Mouse (Mus musculus): ENCODE measurements around the gene N4bp3.
"Not testable (repeated sequence)": the region's sequence is repeated elsewhere in the genome, so short reads cannot be mapped to it uniquely, and the experiment has no call there.

The N4bp3 gene

DNA sequence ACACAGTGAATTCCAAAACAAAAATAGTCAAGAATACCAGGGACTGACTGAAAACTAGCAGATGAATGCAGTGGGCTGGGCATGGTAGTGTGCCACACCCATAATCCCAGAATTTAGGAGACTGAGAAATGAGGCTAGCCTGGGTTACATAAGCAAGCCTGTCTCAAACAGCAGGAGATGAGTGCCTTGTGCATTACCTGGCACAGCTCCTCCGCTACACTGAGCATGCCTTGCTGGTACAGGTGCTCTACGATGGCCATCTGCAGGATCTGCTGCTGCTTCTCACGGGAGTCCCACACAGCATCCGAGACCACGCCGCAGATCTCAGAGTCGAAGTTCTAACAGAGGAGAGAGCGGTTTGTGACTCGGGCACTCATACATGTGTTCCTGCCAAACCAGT is 23.2 kb downstream of the N4bp3 start:
- DNase-seq: no peak

DNA sequence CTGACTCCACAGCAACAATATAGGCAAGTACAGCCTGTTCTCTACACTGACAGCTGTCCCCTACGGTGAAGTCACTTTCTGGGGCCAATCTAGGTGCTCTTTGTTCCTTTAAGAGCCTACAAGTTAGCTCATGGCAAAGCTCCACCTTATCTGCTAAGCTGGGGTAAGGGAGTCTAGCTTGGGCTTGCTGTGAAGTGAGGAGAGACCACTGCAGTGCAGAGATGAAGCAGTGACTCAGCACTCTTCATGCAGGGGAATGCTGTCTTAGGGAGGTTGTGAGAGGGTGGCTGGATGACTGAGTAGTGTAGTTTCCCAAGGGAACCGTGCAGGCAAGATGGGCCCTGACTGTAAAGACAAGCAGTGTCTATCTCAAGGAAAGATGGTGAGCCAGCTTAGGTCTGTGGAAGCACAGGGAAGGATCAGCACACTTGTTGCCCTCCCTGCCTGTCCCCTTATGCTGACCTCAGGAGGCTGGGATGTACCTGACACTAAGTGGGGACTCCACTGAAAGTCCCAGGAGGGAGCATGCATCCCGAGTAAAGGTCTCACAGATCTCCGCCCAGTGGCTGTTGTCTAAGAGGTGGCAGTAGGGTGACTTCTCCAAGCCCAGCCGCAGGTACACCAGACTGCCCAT is 25.3 kb downstream of the N4bp3 start:
- no peak for DNase-seq

DNA sequence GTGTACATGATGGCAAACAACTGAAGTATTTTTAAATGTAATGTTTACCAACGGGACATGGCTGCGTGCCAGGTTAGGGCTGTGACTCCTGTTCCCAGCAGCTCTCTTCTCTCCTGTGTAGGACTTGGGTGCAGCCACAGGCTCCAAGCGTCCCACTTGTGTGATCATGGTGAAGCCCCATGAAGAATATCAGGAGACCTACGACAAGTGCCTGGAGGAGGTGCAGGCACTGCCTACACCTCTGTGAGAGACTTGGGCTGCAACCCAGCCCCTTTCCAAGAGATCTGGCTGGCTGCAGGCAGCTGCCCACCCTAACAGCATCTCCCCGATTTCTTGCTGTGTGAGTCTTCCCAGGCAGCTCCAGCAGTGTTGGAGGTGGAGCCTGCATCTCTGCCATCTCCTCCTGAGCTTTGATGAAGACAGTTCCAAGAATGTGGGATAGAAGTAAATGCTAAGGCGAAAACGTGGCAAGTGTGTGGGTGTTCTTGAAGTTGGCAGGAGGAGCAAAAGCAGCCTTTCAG is 27.6 kb downstream of the N4bp3 start:
- no peak for DNase-seq

DNA sequence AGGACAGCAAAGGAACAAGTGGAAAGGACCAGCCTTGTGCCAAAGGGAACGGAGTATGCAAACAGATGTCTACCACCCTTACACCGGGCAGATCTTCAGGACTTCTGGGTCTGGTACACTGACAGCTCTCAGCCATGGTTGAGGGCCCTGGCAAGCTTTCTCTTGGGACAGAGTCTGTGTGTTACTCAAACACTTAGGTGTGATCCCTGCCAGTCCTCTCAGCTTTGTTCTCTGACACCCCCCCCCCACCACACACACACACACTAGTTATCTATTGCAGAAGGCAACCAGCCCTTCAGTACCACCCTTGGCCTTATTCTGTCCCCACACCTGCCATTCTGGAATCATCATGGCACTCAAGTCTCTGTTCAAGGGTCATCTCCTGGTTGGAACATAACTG is 28.9 kb downstream of the N4bp3 start:
- no peak for DNase-seq

DNA sequence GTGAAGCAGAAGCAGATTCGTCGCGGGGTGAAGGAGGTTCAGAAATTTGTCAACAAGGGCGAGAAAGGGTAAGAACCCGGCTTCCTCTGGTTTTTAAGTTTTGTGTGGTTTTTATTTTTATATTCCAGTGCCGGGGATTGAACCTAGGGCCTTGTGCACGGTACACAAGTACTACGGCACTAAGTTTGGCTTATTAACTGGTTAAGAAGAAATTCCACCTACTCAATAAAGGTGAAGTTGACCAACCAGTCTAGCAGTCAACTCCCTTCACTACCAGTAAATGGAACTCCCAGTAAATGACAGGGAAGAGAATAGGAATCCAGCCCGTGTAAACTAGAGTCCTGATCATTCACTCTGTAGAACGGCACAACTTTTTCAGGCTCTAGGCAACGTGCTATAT is 30.6 kb downstream of the N4bp3 start:
- no peak for DNase-seq

DNA sequence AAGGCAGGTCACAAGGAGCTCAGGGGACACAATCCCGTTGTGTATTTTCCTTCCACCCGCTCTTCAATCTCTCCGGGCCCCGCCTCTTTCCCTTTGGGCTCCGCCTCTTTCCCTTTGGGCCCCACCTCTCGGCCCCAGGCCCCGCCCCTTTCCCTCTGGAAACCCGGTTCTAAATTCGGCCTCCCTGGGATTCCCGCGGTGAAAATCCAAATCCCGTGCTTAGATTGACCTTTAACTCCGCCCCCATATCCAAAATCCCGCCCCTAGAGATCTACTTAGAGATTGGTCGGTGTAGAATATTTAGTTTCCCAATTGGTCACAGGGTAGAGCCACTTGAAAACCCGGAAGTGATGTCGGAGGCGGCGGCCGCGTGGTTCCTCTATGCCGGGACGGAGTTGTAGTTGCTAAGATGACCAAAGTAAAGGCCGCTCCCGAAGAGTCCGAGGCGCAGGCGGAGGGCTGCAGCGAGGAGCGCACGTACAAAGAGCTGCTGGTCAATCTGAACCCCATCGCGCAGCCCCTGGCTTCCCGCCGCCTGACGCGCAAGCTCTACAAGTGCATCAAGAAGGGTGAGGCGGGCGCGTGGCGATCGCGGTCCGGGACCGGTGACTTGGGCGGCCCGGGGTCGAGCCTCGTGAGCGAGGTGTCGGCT is 31.1 kb downstream of the N4bp3 start, which contains the start of gene Nhp2:
Nhp2 (plus strand) TSS at position 327 of the 652 bp plus-strand sequence.
- DNase-seq: peak; percentile 92 to 93

DNA sequence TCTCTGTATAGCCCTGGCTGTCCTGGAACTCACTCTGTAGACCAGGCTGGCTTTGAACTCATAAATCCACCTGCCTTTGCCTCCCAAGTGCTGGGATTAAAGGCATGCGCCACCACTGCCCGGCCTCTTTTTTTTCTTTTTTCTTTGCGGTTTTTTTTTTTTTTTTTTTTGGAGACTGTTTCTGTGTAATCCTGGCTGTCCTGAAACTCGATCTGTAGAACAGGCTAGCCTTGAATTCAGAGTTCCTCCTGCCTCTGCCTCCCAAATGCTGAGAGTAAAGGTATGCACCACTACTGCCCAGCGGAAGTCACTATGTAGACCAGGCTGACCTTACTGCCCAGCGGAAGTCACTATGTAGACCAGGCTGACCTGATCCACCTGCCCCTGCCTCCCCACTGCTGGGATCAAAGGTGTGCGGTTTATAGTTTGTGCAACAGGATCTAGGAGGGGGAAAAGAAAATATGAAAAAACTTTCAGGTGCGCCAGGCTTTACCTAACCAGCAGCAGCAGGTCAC is 31.7 kb downstream of the N4bp3 start:
- no peak for DNase-seq

DNA sequence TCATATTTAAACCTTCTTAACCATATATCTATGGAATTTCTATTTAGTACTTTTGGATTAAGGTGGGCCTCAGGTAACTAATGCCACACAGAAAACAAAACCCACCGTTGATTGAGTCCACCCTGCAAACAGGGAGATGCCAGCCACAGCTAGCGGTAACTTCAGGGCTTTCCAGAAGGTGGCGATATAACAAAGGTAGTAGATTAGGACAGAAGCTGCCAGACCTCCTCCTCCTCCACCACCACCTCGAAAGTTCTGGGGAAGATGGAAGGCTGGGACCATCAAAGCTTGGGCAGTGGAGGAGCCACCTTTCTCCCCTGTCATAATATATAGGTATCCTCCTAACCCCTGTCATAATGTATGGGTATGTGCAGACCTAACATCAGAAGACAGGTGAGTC is 32.9 kb downstream of the N4bp3 start:
- DNase-seq: peak; percentile 80 to 83

DNA sequence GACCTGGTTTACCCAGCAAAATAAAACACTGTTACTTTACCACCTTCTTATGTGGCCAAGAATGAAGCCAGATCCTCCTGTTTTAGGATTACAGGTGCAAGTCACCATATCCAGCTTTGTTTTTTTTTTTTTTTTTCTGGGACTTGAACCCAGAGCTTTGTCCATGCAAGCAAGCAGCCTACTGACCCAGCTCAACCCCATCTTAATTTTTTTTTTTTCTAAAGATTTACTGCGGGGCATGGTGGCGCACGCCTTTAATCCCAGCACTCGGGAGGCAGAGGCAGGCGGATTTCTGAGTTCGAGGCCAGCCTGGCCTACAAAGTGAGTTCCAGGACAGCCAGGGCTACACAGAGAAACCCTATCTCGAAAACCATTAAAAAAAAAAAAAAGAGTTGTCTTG is 34.5 kb downstream of the N4bp3 start:
- not testable (repeated sequence) for DNase-seq

DNA sequence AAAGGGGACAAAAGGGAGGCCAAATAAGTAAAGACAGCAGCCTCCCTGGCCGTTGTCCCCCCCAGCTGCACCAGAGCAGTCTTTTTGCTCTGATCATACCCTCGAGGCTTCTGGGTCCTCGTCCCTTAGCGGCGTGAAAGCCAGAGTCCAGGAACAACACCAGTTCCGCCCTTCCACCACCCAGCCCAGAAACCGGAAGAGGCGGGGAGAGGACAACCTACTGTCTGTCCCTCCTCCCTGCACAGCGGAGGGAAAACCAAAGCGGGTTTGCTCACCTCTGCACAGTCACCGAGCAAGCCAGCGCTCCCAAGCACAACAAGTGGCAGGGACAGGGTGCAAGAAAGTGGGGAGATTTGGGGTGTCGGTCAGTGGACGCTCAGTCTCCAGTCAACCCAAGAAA is 35.0 kb downstream of the N4bp3 start:
- DNase-seq: peak; percentile 65 to 66

DNA sequence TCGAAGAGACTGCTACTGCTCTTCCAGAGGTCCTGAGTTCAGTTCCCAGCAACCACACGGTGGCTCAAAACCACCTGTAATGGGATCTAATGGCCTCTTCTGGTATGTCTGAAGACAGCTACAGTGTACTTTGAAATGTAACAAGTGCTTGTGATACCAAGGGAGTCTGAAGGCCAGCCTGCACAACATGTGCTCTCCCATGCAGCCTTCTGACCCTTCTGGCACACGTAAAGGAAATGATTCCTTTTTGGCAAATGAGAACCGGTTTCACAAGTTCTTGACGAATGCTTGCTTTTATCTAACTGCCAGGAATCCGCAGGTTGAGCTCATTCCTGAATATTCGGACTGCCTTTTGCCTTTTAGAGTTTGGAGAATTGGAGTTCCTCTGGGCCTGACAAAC is 35.5 kb downstream of the N4bp3 start:
- no peak for DNase-seq

DNA sequence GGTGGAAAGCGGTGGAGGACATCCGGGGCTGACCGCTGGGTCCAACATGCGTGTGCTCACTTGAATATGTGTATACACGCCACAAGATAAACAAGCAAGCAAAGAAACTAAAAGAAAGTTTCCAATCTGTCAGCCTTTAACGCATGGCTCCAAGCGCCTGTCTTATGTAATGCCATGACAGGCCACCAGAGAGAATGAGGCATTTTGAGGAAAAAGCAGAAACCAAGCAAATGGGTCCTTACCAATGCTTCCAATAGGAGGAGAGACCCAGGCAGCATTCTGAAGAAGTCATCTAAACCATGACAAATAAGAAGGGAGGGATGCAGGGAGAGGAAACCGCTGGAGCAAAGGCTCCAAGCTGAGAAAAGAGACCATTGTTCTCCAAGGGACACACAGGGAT is 36.4 kb downstream of the N4bp3 start:
- DNase-seq: no peak

DNA sequence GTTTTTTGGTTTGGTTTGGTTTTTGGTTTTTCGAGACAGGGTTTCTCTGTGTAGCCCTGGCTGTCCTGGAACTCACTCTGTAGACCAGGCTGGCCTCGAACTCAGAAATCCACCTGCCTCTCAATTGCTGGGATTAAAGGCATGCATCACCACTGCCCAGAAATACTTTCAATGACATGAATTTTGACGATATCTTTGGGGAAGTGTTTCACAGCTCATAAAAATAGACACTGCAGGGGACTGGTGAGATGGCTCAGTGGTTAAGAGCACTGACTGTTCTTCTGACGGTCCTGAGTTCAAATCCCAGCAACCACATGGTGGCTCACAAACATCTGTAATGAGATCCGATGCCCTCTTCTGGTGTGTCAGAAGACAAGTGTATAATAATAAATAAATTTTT is 40.7 kb downstream of the N4bp3 start:
- not testable (repeated sequence) for DNase-seq

DNA sequence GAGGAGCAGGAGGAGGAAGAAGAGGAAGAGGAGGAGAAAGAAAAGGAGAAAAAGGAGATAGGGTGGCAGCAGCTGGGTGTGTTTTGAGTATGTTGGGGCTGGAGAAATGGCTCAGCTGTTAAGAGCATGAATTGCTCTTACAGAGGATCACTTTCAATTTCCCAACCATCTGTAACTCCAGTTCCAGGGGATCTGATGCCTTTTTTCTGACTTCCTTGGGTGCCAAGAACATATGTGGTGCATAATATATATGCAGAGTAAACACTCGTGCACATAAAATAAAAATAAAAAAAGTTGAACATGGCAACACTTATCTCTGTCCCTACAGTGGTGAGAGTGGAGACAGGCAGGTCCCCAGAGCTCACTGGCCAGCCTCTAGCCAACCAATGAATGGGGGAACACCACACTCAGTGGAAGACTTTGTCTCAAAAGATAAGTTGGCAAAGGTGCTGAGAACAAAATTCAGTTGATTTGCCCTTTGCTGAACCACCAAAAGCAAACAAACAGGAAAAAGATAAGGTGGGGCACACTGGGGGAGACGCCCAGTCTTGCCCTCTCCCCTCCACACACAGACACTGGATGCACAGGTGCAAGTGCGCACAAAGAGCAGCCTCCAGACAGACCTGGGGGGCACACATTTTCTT is 41.3 kb downstream of the N4bp3 start:
- no peak for DNase-seq

DNA sequence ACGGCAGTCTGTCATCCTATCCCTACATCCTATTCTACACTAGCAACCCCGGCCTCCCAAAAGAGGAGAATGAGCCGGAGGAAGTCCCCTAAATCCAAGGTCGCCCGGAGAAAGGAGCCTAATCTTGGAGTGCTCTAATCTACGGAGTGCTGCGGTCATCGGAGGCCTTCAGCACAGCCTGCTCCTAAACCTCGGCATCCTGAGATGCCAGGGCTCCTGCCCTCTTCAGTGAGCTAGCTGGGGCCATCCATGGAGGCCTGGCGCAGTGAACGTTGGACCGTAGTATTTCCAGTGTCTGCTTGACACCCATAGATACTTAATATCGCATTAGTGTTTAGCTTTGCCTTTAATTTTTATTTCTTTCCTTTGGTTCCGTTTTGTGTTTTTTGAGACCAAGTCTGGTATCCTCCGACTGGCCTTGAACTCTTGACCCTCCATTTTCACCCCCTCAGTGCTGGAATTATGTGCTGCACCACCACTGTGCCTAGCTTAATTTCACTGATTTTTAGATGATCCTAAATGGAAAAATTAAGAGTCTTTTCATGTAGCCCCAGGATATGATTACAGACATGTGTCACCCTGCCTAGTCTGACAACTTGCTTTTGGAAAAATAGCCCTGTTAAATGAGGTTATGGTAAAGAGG is 43.4 kb downstream of the N4bp3 start:
- no peak for DNase-seq

DNA sequence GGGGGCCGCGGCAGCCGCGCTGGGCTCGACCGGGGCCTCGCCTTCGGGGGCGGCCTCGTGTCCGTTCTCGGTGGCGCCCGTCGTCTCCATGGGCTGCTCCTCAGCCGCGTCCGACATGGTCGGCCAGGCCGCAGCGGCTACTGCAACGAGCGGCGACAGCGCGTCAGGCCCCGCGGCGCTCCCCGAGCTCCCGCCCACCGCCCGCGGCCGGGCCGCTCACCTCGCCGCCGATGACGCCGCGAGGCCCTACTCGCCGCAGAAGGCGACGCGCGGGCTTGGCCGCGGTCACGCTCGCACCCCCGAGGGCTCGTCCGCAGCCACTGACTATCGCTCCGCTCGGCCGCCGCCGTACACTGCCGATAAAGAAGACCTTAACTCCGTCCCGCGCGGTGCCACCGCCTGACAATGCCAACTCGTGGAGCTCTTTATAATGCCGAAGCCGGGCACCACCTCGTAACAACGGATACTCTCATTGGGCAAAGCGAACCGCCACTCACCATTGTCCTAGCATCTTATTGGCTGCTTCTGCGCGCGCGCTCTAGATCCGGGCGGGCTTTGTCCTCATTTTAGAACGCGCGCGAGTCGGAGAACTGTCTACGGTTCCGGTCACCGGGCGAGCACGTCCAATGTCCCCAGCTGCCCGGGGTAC is 44.1 kb downstream of the N4bp3 start, which contains the start of gene Hnrnpab:
Hnrnpab (minus strand) TSS at position 401 of the 649 bp plus-strand sequence.
- DNase-seq: peak; percentile 96

DNA sequence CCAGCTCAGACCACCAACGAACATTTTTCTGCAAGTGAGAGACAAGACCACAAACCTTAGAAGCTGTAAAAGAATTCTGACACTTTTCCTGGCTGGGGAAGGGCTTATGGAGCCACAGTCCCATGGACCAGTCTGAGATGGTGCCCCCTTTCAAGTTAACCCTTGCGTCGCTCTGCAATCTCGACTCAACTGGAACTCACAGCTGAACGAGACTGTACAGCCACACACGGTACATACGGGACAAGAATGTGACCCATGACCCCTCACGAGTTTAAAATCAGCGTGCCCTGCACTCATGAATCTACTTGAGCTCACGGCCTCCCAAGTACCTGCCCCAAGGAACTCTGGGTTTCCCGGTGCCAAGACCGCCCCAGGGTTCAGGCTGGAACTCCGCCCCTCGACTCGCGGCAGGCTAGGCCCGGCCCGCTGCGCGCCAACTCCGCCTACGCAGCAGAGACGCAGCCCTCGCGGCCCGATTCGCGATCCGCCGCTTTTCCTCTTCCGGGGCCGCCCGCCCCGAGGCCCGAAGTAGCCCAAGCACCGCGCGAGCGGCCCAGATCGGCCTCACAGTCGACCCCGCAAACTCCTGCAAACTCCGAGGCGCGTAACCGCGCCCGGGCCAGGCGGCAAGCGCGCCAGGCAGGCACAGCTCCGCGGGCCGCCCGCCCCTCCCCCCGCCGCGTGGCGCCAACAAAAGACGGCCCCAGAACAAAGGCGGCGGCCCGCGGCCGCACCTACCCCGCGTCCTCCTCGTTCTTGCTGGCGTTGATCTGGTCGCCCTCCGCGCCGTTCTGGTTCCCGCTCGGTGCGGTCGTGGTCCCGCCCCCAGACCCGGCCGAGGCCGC is 44.8 kb downstream of the N4bp3 start:
- peak; percentile 84 to 87 for DNase-seq

DNA sequence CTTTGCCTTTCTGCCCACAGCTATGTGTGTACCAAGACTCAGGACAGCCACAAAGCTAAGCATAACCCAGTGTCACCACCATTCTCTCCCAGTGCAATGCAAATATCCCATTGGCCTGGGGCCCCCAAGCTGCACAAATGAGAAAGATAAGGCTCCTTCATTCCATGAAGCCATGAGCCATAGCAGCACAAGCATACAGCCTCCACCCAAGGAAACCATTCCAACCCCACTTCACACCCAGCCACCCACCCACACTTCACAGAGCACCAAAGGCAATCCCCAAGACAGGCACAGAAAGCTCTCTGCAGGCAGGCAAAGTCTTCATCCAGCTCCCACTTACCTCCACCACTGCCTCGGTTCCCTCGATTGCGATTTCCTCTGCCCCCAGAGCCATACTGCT is 48.4 kb downstream of the N4bp3 start:
- no peak for DNase-seq

DNA sequence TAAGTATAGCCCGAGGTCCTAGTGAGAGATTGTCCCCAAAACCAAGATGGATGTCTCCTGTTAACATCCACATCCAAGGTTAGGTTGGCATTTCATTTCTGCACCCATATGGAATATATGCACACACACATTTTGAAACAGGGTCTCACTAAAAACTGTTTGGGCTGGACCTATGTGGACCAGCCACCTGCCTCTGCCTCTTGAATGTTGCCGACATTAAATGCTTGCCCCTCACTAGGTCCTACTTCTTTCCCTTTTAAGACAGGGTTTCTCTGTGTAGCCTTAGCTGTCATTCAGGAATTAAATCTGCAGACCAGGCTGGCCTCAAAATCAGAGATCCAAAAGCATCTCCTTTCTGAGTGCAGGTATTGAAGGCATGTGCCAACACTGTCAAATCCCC is 53.1 kb downstream of the N4bp3 start:
- no peak for DNase-seq

DNA sequence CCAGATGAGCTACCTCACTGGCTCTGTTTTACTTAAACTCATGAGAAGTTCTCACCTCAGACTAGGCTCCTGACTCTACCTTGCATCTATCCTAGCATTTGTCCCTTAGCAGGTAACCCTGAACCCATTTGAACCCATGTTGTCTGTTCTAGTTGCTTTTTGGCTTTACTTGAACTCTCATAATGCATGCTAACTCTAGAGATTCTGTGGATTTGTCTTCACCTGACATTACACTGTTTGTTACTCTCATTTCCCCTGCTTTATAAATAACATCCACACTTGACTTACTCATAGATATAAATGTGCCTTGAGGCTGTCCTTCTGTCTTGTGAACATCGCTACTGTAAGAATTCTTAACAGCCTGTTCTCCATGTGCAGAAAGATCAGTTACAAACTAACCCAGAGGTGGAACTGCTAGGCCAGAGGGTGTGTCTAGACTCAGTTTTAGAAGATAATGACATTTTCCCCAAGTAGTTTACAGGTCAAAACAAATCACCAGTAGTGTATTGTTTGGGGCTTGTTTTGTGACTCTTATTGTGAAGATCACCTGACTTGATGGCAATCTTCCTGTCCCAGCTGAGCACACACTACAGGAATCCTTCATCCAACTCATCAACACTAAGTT is 55.1 kb downstream of the N4bp3 start:
- no peak for DNase-seq

DNA sequence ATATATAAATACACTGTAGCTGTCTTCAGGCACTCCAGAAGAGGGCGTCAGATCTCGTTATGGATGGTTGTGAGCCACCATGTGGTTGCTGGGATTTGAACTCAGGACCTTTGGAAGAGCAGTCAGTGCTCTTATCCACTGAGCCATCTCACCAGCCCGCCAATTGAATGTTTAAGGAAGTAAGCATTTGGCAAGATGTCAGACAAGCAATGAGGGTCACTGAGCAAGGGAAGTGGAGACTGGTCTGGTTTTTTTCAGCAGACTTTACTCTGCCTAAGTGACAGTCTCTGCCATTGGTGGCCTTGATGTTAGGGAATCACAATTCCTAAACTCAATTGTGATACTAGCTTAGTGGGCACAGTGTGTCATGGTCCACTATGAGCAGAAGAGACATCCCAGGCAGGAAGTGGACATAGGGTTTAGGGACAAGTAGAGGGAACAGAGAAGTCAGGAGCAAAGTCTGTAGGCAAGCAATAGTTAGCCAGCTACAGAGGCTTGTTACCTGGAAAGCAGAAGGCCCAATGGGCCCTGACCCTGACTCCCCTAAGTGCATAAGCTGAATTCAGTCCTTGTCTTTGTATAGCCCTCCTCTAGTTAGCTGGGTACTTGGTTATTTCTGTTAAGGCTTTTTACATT is 55.8 kb downstream of the N4bp3 start:
- no peak for DNase-seq
